In the genomic region with DNA sequence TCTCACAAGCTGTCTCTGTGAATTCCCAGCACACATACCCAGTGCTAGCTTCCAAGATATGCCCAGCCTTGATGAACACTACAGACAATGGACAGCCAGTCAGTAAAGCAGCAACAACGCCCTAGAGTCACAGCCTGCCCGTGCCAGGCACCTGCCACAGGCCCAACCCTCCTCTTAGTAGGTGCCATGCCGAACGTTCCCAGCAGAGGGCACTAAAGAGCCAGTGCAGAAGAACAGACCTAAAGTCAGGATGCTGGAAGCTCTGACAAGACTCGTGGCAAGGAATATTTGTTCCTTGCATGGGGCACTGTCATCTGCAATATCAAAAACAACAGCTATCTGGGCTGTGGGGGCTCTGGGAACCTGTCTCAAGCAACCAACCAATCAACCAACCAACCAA, we compare ENCODE assay signal across 8 mouse cellular contexts. TPM values are rescaled to one million over a fixed set of nuclear protein-coding genes. Genes with fewer than 3 reads are reported as not detected.
DNase-seq lines count a peak whose midpoint lies in the region; ATAC-seq and TF ChIP-seq lines count a peak whose summit lies in the region.

No protein-coding gene starts in this region.

- no peak overlapping the region for H3K27ac ChIP-seq in kidney, embryonic 15.5 days
- no peak overlapping the region for H3K27ac ChIP-seq in kidney, adult 2 months (ENCODE audit: insufficient read depth, low read depth, low read length)
- no peak overlapping the region for H3K27ac ChIP-seq in limb, embryonic 11.5 days (replicated peaks; ENCODE audit: low read depth, low read length)

- no peak for TF ChIP-seq POLR2A in kidney, adult 2 months (IDR thresholded peaks at IDR 0.05; ENCODE audit: low read depth, low read length)

- peak; percentile 98 for TF ChIP-seq CTCF in kidney, adult 2 months (conservative IDR thresholded peaks at IDR 0.05; ENCODE audit: insufficient read depth, insufficient read length, low read depth, low read length)

- H3K4me3 ChIP-seq in kidney, embryonic 15.5 days (replicated peaks): no peak overlapping the region
- no peak overlapping the region for H3K4me3 ChIP-seq in kidney, adult 2 months (ENCODE audit: insufficient read depth, low read depth, low read length)
- H3K4me3 ChIP-seq in limb, embryonic 11.5 days (ENCODE audit: low read depth, low read length): no peak overlapping the region

- no peak overlapping the region for H3K9ac ChIP-seq in kidney, embryonic 15.5 days
- no peak overlapping the region for H3K9ac ChIP-seq in limb, embryonic 11.5 days (ENCODE audit: low read length)

- H3K27me3 ChIP-seq in kidney, embryonic 15.5 days: no peaks in the 10 kb centered on the region
- H3K27me3 ChIP-seq in kidney, adult 2 months (replicated peaks; ENCODE audit: control insufficient read depth, insufficient read depth, low read length): no peaks in the 10 kb centered on the region
- H3K27me3 ChIP-seq in limb, embryonic 11.5 days (ENCODE audit: control insufficient read depth, insufficient read depth, low read length): no peaks in the 10 kb centered on the region

- peaks cover 60% of the 10 kb centered on the region for H3K36me3 ChIP-seq in kidney, embryonic 15.5 days
- H3K36me3 ChIP-seq in kidney, adult 2 months (ENCODE audit: control insufficient read depth, insufficient read depth, low read length): no peaks in the 10 kb centered on the region
- peaks cover 33% of the 10 kb centered on the region; the same call in 1 of the 2 replicates for H3K36me3 ChIP-seq in limb, embryonic 11.5 days (ENCODE audit: control insufficient read depth, insufficient read depth, low read length)

- peak; percentile 78 for DNase-seq in kidney, adult 11 months
- peak; percentile 86 for DNase-seq in c-Kit-negative CD71-positive TER-119-positive erythroid progenitor cells, embryonic 14.5 days (ENCODE audit: low read depth, low spot score)
- DNase-seq in forelimb bud, embryonic 11.5 days (ENCODE audit: low read depth, low spot score): peak; percentile 80
- peak; percentile 88 for DNase-seq in kidney, adult 2 months
- DNase-seq in limb, embryonic 11.5 days (ENCODE audit: low spot score): peak; percentile 88
- DNase-seq in natural killer cell, adult 2 months (ENCODE audit: low spot score in 2 of 2): peak; percentile 77 to 86
- peak; percentile 90 for DNase-seq in testis, postnatal 10 days (ENCODE audit: low spot score)

- no peaks in the 10 kb centered on the region for H3K9me3 ChIP-seq in kidney, embryonic 15.5 days (replicated peaks)
- no peaks in the 10 kb centered on the region for H3K9me3 ChIP-seq in limb, embryonic 11.5 days (ENCODE audit: control insufficient read depth, low read length)

- peaks cover 28% of the 10 kb centered on the region for H3K4me1 ChIP-seq in kidney, embryonic 15.5 days
- peaks cover 24% of the 10 kb centered on the region for H3K4me1 ChIP-seq in kidney, adult 2 months (ENCODE audit: control insufficient read depth, insufficient read depth, low read length)
- H3K4me1 ChIP-seq in limb, embryonic 11.5 days (ENCODE audit: control insufficient read depth, insufficient read depth, low read length): peaks cover 5% of the 10 kb centered on the region

- 13% methylated on average over 5 of the region's 5 CpGs for WGBS in kidney, embryonic 15.5 days
- 7% methylated on average over 5 of the region's 5 CpGs for WGBS in kidney, adult 2 months
- WGBS in limb, embryonic 11.5 days: 26% methylated on average over 5 of the region's 5 CpGs

- no peak overlapping the region for H3K4me2 ChIP-seq in kidney, embryonic 15.5 days
- no peak overlapping the region for H3K4me2 ChIP-seq in limb, embryonic 11.5 days (ENCODE audit: low read depth, severe bottlenecking)

- ATAC-seq in kidney, embryonic 15.5 days (replicated peaks; ENCODE audit: low FRiP score): no peak
- ATAC-seq in limb, embryonic 11.5 days (ENCODE audit: insufficient number of reproducible peaks, low FRiP score, low TSS enrichment, low read depth): no peak

RNA-seq across cellular contexts. Expression of gene Ctbp1, which starts 4.2 kb away (rescaled TPM):
- 318 and 324 TPM in 2 replicates for polyA plus RNA-seq in kidney, embryonic 15.5 days (2015; fragmentation: Nextera tagmentation; extraction: Ambion mirVana)
- polyA plus RNA-seq in kidney, adult 2 months (2012; rRNA removed): 209 and 253 TPM in 2 replicates
- 466 and 469 TPM in 2 replicates for polyA plus RNA-seq in limb, embryonic 11.5 days (2014; fragmentation: Nextera tagmentation; extraction: Ambion mirVana)

RNA-seq across cellular contexts. Expression of gene Spon2, which starts 52.3 kb away (rescaled TPM):
- 6.0 and 13.2 TPM in 2 replicates for polyA plus RNA-seq in kidney, embryonic 15.5 days (2015; fragmentation: Nextera tagmentation; extraction: Ambion mirVana)
- 1.5 and 2.5 TPM in 2 replicates for polyA plus RNA-seq in kidney, adult 2 months (2012; rRNA removed)
- 1.8 and 2.0 TPM in 2 replicates for polyA plus RNA-seq in limb, embryonic 11.5 days (2014; fragmentation: Nextera tagmentation; extraction: Ambion mirVana)
